Mouse (Mus musculus) C2C12 (cell line): Measurements from ENCODE around the gene Sema4g. TPM values are rescaled to one million over a fixed set of nuclear protein-coding genes. Genes with fewer than 3 reads are reported as not detected.

Experiments used
- H3K27me3 ChIP-seq: one replicate; pipeline ENCODE4 v1.6.1; 2011; ENCODE audit not compliant: control insufficient read depth, insufficient read depth, insufficient read length
- H3K36me3 ChIP-seq: one replicate; pipeline ENCODE4 v1.6.1; 2011; ENCODE audit not compliant: control insufficient read depth, insufficient read depth
- H3K4me3 ChIP-seq: one replicate; pipeline ENCODE4 v1.5.1; 2011; ENCODE audit warnings: mild to moderate bottlenecking, control low read depth; ENCODE audit not compliant: poor library complexity, insufficient read depth, severe bottlenecking
- H3K79me2 ChIP-seq: one replicate; pipeline ENCODE4 v1.6.1; 2011; ENCODE audit not compliant: control insufficient read depth, insufficient read depth
- H3K79me3 ChIP-seq: one replicate; pipeline ENCODE4 v1.6.1; 2011; ENCODE audit warnings: low read depth, control low read depth
- H3ac ChIP-seq: one replicate; pipeline ENCODE3; 2011; ENCODE audit warnings: low read depth; ENCODE audit not compliant: control insufficient read depth, insufficient read length
- CEBPB ChIP-seq: IDR thresholded peaks from one replicate; pipeline ENCODE4 v1.6.1; 2011; ENCODE audit warnings: low read depth, mild to moderate bottlenecking, control low read depth, moderate library complexity
- CTCF ChIP-seq: IDR thresholded peaks from one replicate; pipeline ENCODE4 v1.5.1; 2011; ENCODE audit not compliant: control insufficient read depth, insufficient read depth, insufficient read length
- FOSL1 ChIP-seq: IDR thresholded peaks from one replicate; pipeline ENCODE4 v1.8.0; 2011; ENCODE audit warnings: mild to moderate bottlenecking, low read length; ENCODE audit not compliant: poor library complexity, insufficient read depth, severe bottlenecking
- MAX ChIP-seq: IDR thresholded peaks from one replicate; pipeline ENCODE4 v1.6.1; 2011; ENCODE audit warnings: mild to moderate bottlenecking, control low read depth
- MYOD1 ChIP-seq: IDR thresholded peaks from one replicate; pipeline ENCODE4 v1.6.1; 2011; ENCODE audit warnings: low read depth; ENCODE audit not compliant: control insufficient read depth, insufficient read length
- MYOG ChIP-seq: IDR thresholded peaks from one replicate; pipeline ENCODE4 v1.6.1; 2011; ENCODE audit not compliant: control insufficient read depth, insufficient read length; ENCODE audit errors: extremely low read depth
- USF1 ChIP-seq: IDR thresholded peaks from one replicate; pipeline ENCODE4 v1.6.1; 2011; ENCODE audit warnings: low read depth, mild to moderate bottlenecking, control low read depth, moderate library complexity
- polyA plus RNA-seq: library from polyadenylated mRNA; unstranded; fragments of >200 nt; fragmentation: generic; extraction: Trizol; gene quantifications from one replicate; pipeline ENCODE4 v1.2.1, GENCODE M21; 2012; ENCODE audit warnings: missing spikeins

The Sema4g gene
- polyA plus RNA-seq, 1 experiment, result 0.30 TPM

GRCm38 (mm10) chr19:45040214-45040613 is 51.3 kb downstream of the Sema4g start:
- no peaks in the 10 kb centered on the region for H3K79me3 ChIP-seq
- TF ChIP-seq CTCF (no peak), MYOD1 (no peak), CEBPB (no peak), MYOG (no peak), FOSL1 (no peak), USF1 (no peak), MAX (no peak)
- H3K79me2 ChIP-seq, result no peaks in the 10 kb centered on the region
- H3ac ChIP-seq, result no peak overlapping the region
- H3K36me3 ChIP-seq, result no peaks in the 10 kb centered on the region
- H3K4me3 ChIP-seq, result no peak overlapping the region
- peaks cover 7% of the 10 kb centered on the region for H3K27me3 ChIP-seq

DNA sequence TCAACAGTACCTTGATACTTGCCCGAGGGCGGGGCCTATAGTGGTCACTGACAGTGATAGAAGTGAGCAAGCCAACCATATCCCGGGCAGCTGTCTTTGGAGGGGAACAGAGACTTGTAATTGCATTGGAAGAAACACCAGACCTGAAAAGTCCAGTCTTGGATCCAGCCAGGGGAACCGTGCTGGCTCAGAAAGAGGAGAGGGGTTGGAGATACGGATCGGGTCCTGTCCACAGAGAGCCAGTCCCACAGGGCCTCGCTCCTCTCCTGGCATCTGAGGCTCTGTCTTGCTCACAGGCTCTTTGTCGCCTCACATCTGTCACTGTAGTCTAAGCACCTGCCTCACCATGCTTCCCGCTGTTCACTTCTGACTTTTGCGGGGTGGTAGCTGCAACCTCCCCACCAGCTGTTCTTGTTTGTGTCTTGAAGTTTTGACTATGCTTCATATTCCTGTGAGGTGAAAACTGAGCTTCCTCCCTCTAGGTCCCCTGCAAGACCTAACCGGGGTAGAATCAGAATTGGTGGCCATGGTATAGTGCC is 55.6 kb downstream of the Sema4g start:
- TF ChIP-seq CEBPB, result no peak
- TF ChIP-seq USF1, result no peak
- TF ChIP-seq MYOD1, result no peak
- TF ChIP-seq CTCF, result no peak
- no peak for TF ChIP-seq MAX
- no peak for TF ChIP-seq MYOG
- no peak for TF ChIP-seq FOSL1
- Histone ChIP-seq H3K27me3 (peaks cover 7% of the 10 kb centered on the region), H3K36me3 (peaks cover 6% of the 10 kb centered on the region), H3ac (no peak overlapping the region), H3K79me2 (peaks cover 14% of the 10 kb centered on the region), H3K79me3 (peaks cover 8% of the 10 kb centered on the region), H3K4me3 (no peak overlapping the region)

DNA sequence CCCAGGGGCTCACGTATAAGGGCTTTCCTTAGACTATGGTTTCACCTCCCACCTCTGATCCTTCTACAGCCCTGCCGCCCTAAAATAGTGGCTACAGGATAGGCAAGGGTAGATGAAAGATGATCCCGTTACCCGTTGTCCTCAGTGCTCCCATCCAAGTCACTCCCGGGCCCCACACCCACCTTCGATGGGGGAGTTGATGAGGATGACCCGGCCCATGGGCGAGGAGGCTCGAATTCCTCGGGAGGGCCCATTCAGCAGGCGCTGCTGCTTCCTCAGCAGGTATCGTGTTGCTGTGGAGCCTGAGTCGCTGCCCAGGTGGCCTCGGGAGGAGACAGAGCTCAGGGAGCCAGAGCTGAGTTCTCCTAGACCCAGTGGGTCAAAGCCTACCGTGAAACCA is 56.3 kb downstream of the Sema4g start:
- TF ChIP-seq CEBPB, result no peak
- TF ChIP-seq FOSL1, result no peak
- no peak for TF ChIP-seq USF1
- TF ChIP-seq MYOD1, result no peak
- TF ChIP-seq MYOG, result no peak
- TF ChIP-seq MAX, result no peak
- no peak for TF ChIP-seq CTCF
- Histone ChIP-seq H3ac (no peak overlapping the region), H3K4me3 (no peak overlapping the region), H3K27me3 (peaks cover 3% of the 10 kb centered on the region), H3K36me3 (peaks cover 13% of the 10 kb centered on the region), H3K79me3 (peaks cover 10% of the 10 kb centered on the region), H3K79me2 (peaks cover 22% of the 10 kb centered on the region)

GRCm38 (mm10) chr19:45045651-45046050 is 56.8 kb downstream of the Sema4g start, which contains the start of gene Pdzd7:
Gene Pdzd7, minus strand, starts transcription at chr19:45045717.
- Histone ChIP-seq H3K79me2 (peaks cover 25% of the 10 kb centered on the region), H3K79me3 (peaks cover 10% of the 10 kb centered on the region), H3K4me3 (peak within 1 kb of the TSS; percentile 68), H3K36me3 (peaks cover 15% of the 10 kb centered on the region), H3K27me3 (no peaks in the 10 kb centered on the region), H3ac (no peak within 1 kb of the TSS)
- TF ChIP-seq CTCF, result no peak
- no peak for TF ChIP-seq CEBPB
- no peak for TF ChIP-seq USF1
- TF ChIP-seq MYOG, result no peak
- TF ChIP-seq MYOD1, result no peak
- no peak for TF ChIP-seq FOSL1
- TF ChIP-seq MAX, result no peak

DNA sequence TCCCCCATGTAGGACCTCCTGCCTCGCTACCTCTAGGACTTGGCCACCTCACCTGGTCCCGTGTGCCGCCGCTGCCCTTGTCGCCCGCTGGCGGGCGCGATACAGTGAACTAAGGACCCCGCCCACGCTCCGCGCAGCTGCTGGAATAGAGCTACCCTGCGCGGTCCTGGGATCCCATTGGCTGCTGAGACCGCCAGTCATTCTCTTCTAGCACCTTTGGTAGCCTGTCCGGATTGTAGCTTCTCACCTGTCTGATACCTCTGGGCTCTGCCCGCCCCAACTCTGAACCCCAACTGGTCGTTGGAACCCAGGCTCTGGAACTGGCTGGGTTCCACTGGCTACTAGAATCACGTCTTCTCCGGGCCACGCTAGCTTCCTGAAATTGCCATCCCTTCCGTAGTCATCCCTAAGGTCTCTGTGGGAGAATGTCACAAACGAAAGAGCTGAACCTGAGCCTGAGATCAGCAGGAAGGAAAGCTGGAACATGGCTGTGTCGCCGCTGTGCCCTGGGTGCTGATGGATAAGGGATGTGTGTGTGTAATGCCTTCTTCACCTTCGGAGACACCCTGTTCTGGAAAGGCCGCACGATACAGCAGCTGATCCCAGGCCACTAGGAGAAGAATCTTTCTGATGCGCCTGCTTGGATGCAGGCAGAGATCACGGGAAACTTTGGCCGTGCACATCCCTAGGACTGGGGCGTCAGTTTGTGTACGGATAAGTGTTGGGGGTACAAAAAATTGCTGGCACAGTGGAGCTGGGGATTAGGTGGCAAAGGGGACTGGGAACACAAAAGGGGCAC is 57.8 kb downstream of the Sema4g start:
- H3K79me2 ChIP-seq, result peaks cover 36% of the 10 kb centered on the region
- no peaks in the 10 kb centered on the region for H3K27me3 ChIP-seq
- TF ChIP-seq MYOG, result no peak
- TF ChIP-seq CEBPB, result no peak
- TF ChIP-seq CTCF, result no peak
- no peak for TF ChIP-seq USF1
- no peak for TF ChIP-seq MYOD1
- peaks cover 26% of the 10 kb centered on the region for H3K36me3 ChIP-seq
- peak overlapping the region; percentile 73 for H3ac ChIP-seq
- H3K79me3 ChIP-seq, result peaks cover 10% of the 10 kb centered on the region
- peak overlapping the region; percentile 68 for H3K4me3 ChIP-seq
